Mouse (Mus musculus) left cerebral cortex, adult 9 months (tissue): Measurements from ENCODE around the gene Rmnd5b.

Experiments used
- DNase-seq, 2 experiments: peaks; one replicate each; pipeline ENCODE4 v3.0.0; 2022; ENCODE audit warnings: low spot score in 2 of 2

The Rmnd5b gene

GRCm38 (mm10) chr11:51593368-51593767, 42.3 kb downstream of the Rmnd5b start:
- no peak for DNase-seq

DNA sequence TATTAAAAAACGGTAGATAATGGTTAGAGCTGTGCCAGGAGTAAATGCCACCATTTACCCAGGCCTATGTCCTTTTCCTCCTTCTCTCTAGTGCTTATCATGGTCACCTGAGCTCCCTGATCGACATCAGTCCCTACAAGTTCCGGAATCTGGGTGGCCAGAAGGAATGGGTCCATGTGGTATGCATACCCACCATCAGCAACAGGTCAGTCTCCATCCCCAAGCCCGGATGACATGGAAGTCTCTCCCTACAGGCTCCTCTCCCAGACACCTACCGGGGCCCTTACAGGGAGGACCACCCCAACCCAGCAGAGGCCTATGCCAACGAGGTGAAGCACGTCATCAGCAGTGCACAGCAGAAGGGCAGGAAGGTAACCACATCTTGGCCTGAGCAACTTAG, 43.8 kb downstream of the Rmnd5b start:
- DNase-seq = no peak

GRCm38 (mm10) chr11:51591168-51591567, 44.5 kb downstream of the Rmnd5b start:
- no peak for DNase-seq

- DNase-seq = no peak
Measured at GRCm38 (mm10) chr11:51590002-51590401, 45.7 kb downstream of the Rmnd5b start.

GRCm38 (mm10) chr11:51588833-51589232, 46.9 kb downstream of the Rmnd5b start:
- no peak for DNase-seq

DNA sequence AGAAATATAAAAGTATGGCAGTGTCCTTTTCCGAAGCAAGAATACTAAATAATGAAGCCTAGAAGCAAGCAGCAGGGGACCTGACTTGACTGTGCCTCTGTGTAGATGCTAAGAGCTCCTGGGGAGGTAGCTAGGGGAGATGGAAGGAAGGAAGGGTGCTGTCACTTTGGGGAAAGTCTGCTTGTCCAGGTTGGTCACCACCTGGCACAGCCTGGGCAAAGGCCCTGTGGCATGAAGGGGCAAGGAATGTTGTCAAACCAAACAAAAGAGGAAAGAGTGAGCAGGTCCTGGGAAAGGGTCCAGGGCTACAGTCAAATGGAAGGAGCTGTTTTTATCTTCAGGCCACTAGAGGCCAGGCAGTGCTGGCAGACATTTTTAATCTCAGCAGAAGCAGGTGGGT, 48.6 kb downstream of the Rmnd5b start:
- DNase-seq = no peak

GRCm38 (mm10) chr11:51586411-51586810, 49.3 kb downstream of the Rmnd5b start:
- DNase-seq = no peak

- DNase-seq = no peak
Measured at GRCm38 (mm10) chr11:51585608-51586252, 50.0 kb downstream of the Rmnd5b start.

- peak; percentile 85 to 96 for DNase-seq
Measured at GRCm38 (mm10) chr11:51584431-51585248, 51.1 kb downstream of the Rmnd5b start, which contains the start of gene Phykpl. Gene Phykpl (plus strand): TSS chr11:51584757.

- no peak for DNase-seq
Measured at GRCm38 (mm10) chr11:51584057-51584430, 51.7 kb downstream of the Rmnd5b start.

- peak in 1 of 2 experiments; percentile 50 for DNase-seq
Measured at GRCm38 (mm10) chr11:51582713-51583112, 53.0 kb downstream of the Rmnd5b start.

GRCm38 (mm10) chr11:51579024-51579423, 56.7 kb downstream of the Rmnd5b start:
- no peak for DNase-seq

- DNase-seq = no peak
Measured at GRCm38 (mm10) chr11:51577587-51577986, 58.1 kb downstream of the Rmnd5b start.

DNA sequence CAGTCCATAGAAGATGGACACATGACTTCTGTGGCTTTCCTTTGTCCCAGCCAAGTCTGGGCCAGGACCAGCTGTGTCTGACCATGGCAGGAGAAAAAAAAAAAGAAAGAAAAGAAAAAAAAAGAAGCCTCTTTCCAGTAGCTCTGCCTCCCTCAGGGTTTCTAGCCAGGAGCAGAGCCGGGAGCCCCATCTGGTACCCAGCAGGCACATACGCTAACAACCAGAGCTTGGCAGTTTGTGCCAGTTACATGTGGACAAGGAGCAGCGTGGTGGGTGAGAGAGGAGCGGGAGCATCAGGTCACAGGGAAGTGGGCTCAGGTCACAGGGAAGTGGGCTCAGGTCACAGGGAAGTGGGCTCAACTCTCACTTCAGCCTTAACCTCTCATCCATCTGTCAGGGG, 59.2 kb downstream of the Rmnd5b start:
- DNase-seq = no peak
